Mouse (Mus musculus) ovary, adult 18-20 months (tissue): ENCODE data around the gene Plxna1.

Experiments used
- DNase-seq: peaks from one replicate; pipeline ENCODE4 v3.0.0; 2022; ENCODE audit warnings: low spot score, mixed read lengths

Gene Plxna1

DNA sequence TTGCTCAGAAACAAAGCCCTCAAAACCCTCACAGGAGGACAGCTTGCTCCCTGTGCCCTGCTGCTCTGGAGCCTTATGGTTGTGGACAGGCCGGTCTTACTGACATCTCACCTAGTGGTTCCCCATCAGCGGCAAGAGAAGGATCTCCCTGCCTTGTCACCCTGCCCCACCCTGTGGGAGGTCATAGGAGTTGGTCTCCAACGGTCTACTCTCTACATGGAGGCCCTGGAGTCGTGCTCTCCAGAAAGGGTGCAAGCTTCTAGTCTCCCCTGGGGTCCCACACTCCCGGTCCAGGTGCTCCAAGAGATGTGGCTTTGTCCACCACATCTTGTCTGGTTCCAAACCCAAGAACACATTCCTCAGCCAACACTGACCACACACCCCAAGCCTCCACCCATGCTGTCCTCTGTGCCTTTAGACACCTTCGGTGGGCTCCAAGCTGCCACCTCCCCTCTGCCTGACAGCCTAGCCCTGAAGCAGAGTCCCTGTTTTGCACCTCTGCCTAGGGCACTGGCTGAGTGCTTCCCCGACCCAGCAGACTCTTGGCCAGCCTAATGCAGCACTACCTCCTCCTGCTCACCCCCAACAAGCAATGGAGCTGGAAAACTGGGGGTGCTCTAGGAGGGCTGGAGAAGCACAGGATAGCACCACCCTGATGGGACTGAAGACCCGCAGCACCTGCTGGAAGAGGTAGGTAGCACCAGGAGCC is 1.6 kb downstream of the Plxna1 start:
- no peak for DNase-seq

DNA sequence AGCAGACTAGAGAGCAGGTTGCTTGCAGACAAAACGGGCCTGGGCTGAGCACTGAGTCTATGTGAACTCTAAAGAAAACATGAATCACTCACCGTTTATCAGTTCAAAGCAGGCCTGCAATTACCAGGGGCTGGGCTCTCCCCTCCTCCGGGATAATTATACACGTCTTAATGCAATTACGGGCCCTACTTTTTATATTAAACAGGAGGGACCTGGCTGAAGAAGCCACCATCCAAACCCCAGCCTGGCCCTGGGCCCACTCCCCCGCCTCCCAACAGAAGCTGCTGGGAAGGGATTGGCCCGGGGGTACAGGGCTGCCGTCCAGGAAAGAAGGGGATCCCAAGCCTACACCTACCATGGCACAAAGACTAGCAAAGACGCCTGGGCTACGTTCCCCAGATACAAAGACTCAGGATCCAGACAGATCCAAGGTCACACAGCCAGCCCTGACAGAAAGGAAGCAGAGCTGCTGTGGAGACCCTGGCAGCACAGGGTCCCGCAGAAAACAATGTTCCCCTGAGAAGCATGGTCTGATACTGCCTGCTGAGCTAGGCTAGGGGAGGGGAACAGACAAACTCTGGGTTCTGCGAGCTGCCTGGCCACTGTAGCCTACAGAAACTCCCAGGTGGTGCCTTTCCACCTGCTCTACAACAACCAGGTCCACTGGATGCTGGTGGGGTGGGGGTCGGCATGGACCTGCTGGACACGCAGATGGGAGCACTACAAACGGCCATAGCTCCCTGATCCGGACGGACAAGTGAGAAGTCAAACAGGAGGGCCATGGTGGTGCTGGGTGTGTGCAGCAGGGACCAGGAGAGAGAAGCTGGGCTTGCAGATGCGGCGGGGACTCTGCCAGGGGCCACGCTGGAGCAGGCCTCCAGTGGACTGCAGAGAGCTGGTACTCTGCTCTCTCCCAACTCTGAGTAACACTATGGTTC is 2.4 kb downstream of the Plxna1 start:
- no peak for DNase-seq

DNA sequence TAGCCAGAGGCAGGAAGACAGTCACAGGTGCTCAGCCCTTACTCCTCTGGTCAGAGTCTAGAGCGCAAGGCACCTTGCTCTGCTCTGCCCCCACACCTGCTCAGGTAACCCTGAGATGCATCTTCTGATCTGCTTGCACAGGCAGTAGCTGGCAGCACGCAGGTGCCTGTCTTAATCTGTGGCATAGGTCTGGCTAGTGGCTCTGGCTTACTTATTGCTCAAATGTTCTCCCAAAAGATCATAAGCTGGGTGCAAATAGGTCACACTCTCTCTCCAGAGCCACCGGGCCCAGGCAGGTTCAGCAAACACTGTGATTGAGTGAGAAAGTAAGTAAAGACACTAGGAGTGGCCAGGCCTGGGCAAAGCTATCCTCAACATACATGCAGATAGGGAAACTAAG is 3.2 kb downstream of the Plxna1 start:
- no peak for DNase-seq

DNA sequence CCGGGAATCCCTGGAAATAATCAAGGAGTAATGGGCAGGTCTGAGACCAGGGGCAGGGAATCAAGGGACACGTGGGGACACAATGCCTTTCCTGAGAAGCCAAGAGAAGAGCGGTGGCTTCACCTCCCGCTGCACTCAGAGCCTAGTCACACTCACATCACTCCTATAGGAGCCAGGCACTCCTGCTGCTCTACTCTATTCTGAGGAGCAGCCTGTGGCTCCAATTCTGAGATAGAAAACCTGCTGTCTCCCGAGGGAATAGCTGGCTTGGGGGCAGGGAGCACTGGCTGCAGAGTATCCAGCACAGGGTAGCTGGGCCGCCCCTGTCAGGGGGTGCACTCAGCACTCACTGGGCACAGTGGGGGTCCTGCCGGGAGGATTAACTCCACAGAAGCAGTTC is 6.8 kb downstream of the Plxna1 start:
- DNase-seq = no peak

DNA sequence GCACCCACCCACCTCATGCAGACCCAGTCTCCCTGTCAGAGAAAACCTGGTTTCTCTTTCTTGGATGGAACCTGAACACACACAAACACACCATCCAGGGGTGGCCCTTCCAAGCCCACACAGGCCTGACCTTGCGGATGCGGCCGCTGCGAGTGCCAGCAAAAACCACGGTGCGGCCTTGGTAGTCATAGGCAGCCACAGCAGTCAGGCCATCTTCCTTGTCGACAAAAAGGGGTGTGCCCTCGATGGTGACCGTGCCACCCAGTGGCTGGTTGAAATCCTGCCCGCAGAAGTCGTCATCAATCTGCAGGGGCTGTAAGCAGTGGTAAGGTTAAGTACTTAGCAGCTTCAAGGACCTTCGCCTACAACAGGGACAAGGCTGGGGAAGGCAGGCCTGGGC is 7.7 kb downstream of the Plxna1 start:
- DNase-seq = peak; percentile 87

DNA sequence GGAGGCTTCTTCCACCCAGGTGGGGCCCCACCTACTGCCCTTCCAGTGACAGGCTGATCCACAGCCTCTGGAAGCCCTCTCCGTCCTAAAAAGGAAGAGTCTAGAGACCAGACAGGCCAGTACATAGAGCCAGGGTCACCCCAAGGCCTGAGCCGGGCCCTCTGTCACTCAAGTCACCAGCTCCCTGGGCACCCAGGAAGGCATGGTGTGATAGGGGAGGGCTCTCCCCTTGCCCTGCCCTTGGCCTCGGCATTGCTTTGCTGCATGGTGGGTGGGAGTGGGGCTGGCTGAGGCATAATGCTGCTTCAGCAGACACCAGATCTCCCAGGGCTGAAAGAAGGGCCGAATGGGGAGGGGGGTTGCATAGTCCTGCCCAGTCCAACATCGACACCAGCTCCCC is 8.3 kb downstream of the Plxna1 start:
- DNase-seq = peak; percentile 40

DNA sequence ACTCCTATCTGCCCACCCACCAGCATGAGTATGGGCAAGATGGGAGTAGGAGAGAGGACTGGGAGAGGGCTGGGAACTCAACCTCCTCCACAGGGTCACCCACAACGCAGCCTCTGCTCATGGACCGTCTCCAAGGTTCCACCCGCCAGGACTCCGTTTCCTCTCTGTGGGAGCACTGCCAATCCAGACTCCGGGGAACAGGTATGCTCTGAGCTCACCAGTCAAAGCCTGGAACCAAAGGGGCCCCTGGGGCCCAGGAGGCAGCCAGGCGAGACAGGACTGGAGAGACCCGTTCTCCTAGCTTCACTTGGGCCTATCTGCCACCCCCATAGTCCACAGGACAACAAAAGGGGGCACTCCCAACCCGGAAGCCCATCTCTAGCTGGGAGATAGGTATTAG is 9.3 kb downstream of the Plxna1 start:
- DNase-seq = peak; percentile 33

DNA sequence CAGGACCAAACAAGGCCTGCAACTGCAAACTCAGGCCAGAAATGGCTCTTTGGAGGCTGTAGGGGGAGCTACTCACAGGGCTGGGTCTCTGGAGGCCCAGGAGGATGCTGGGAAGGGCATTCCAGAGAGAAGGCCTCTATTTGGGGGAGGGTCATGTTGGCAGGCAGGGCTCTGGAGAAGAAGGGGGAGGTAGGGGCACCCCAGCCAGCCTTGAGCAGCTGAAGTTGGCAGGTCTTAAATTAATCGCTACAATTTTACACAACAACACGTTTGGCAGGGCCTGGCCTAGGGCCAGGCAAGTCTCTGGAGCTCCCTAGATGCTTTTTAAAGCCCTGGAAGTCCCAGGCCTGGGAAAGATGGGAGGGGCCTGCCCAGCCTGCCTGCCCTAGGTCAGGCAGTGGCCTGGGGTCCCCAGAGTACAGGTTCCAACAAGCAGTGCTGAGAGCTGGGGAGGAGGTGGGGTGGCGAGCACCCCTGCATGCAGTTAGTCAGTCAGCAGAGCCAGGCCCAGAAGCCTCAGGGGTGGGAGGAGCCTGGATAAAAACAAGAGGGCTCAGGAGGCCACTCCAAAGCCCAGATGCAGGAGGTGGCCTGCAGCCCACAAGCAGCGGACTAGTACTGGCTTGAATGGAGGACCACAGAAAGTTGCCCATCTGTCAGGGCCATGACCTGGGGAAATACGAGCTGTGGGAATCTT is 10.8 kb downstream of the Plxna1 start:
- DNase-seq = peak; percentile 73

DNA sequence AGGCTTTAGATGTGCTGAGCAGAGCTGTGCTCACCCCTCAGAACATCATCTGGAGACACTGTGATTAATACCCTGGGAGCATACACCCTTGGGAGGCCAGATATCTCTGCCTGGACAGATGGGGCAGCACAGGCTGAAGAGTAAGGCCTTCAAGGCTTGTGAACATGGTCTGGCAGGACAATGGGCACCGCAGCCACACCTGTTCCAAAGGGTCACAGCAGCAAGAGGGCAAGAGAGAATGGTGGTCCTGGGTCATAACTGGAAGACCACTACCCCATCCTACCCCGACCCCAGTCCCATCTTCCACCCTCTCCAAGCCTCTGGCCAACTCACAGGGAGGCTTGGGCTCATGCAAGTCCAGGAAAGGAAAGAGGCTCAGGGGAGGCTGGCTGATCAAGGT is 11.9 kb downstream of the Plxna1 start:
- no peak for DNase-seq

DNA sequence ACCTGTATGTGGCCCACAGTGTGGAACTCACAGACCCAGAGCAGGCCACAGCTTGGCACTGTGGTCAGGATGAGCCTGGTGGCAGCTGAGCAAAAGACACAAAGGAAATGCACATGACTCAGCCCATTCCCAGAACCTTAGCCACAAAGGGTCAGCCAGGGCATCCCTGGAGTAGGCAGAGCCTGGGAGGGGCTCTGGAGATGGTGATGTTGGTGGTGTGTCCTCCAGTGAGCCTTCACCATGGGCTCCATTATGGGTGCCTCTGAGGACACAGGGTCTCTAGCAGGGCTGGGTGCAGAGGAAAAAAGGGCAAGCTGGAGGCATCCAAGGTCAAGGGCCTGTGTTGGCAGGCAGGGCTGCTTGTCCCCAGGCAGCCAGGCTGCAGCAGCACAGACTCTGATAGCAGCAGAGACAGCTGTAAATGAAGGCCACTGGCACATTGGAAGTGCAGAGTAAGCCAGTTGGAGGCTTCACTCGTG is 12.3 kb downstream of the Plxna1 start:
- peak; percentile 83 for DNase-seq

DNA sequence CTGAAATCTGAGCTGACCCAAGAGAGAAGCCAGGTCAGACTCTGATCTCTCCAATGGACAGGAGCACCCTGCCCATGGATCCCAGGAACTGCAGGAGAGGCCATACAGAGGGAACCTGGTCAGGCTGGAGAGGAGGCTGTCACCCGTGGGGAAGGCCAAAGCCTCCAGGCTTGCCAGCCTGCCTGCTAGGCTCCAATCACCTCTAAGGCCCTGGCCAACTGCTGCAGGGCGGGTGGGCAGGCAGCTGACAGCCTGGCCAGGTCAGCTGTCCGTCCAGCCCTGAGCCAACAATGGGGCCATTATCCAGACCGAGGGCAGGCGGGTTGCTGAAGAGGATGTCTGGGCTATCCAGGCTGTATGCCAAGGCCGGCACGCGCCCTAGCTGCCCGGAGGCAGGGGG is 14.1 kb downstream of the Plxna1 start:
- DNase-seq = no peak

DNA sequence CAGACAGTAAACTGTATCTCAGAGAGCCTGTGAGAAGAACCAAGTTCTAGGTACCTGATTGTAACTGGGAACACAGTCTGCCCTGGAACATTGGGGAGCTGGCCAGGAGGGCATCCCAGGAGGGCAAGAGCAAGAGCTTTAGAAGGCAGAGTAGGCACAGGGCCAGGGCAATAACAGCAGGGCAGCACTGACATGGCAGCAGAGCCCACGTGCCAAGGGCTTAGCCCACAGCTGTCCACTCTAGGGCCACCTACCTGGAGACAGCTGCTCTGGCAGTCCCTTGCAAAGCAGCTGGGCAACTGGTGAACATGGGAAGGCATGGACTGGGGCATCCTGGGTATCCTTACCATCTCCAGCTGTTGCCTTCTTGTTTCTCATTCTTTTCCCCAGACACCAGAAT is 14.6 kb downstream of the Plxna1 start:
- no peak for DNase-seq

DNA sequence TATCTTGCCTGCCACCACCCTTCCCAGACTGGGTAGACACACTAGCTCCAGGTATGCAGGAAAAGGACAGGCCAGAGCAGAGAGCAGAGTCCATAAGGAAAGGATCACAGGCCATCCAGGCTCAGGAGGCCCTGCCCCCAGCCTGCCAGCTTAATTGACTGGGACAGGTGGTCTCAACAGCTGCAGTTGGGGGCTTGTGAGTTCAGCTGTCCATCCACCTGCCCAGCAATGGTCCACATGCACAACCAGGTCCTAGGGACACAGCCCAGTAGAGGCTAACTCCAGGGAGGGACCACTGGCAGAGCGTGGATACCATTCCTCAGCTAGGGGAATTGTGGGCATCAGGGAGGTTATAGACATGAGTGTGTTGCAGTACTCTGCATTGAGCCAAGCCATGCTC is 16.6 kb downstream of the Plxna1 start:
- DNase-seq = no peak

DNA sequence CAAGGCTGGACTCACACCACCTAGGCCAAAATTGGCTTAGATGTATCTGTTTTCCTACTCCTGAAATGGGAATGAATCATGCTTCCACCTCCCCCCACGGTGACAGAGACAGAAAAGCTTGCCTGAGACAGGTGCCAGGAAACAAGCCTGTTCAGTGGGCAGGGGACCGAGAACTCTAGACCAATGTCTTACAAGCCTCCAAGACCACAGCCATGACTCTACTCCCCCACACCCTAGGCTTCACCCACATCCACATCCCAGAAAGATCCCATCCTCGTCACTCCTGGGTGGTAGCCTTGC is 17.0 kb downstream of the Plxna1 start:
- no peak for DNase-seq

DNA sequence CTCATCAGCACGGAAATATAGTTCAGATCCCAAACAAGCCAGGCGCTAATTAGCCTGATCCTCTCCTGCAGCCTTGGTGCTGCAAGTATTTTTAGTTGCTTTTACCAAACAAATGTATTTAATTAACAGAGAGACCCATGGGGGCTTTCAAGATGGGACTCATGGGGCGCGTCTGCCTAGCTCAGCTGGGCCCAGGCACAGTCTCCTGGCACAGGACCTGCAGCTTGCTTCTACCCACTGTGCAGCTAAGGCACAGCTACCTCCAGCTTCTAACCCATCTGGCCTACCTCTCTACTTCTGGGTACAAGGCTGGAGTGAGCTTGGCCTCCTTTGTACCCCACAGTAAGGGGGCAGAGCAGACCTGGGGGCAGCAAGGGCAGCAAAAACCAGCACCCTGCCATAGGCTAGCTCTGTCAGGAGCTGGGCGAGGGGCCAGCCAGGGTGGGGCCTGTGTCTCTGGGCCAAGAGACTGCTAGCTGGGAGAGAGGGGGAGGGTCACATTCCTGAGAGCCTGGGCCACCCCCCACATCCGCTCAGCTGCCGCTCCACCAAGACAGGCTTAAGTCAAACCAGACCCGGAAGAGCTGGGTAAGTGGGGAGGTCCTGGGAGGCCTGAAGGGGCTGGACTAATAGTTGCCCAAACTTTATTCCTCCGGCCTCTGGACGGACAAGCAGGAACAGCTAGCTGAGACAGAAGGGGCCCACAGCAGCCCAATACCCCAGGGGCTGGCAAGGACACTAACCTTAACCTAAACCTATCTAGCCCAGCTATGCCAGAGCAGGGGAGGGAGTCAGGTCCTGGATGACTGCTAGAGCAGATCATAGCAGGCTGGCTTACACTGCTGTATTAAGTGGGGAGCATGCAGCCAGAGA is 17.6 kb downstream of the Plxna1 start:
- DNase-seq = peak; percentile 71

DNA sequence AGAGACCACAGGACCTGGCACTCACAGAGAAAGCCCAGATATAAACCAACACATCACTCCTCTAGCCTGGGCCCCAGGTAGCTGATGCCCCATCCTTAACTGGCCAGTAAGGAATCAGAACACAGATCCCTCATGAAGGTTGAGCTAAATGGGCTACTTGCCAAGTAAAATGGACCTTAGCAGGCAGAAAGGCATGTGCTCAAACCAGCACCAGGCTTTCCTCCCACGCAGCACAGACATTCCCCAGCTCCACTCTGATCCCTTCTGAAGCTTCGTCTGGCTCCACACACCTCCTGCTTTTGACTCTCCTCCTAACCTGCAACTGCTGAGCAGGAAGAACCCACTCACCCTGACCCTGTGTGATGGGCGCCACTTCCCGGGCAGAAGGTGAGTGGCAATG is 20.4 kb downstream of the Plxna1 start:
- no peak for DNase-seq

DNA sequence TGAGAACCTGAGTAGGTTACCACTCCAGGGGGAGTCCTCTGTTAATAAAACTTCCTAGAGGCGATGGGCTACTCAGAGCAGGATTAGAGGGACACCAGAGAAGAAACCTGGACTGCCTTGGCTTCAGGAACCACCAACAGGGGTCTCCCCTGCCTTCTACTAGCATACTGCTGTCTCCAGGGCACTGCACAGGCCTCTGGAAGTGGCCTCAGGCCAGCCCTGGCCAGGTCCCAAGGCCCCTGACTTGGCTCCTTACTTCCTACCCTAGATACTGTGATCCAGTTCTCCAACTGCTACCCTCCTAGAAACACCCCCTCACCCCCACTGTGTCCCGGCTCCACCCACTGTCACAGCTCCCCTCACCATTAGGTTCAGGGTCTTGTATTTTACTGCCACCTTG is 23.0 kb downstream of the Plxna1 start:
- peak; percentile 78 for DNase-seq

DNA sequence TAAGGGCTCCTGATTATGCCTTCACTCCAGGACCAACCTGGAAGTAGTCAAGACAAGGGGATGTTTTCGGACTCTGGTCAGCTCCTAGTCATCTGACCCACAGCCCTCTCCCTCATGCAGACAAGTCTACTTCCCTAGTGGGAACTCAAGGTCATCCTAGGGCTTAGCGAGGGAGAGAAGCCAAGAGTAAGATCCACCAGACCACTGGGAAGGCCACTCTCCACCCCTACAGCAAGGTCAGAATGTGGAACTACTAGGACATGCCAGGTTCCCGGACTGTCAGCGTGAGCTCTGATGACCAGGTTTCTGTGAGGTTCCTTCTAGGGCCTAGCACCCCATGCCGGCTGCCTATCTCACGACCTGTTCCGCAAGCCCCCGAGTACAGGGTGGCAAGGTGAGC is 23.7 kb downstream of the Plxna1 start:
- peak; percentile 62 for DNase-seq

DNA sequence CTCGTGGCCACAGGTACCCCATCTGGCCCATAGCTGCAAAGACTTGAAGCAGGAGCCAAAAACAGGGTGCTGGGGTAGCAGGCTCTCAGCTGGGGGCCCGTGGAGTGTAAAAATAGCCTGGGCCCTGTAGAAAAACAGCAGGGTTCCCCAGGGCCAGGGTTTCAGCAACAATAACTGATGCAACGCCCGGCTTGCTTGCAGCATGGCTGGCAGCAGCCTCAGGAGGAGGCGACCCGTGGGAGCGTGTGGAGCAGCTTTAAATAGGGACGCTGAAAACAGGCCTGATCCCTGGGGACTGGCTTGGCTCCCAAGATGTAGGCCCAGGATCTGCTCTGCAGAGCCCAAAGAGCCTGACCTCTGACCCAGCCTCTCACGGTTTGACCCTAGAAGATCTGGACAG is 24.8 kb downstream of the Plxna1 start:
- DNase-seq = no peak

DNA sequence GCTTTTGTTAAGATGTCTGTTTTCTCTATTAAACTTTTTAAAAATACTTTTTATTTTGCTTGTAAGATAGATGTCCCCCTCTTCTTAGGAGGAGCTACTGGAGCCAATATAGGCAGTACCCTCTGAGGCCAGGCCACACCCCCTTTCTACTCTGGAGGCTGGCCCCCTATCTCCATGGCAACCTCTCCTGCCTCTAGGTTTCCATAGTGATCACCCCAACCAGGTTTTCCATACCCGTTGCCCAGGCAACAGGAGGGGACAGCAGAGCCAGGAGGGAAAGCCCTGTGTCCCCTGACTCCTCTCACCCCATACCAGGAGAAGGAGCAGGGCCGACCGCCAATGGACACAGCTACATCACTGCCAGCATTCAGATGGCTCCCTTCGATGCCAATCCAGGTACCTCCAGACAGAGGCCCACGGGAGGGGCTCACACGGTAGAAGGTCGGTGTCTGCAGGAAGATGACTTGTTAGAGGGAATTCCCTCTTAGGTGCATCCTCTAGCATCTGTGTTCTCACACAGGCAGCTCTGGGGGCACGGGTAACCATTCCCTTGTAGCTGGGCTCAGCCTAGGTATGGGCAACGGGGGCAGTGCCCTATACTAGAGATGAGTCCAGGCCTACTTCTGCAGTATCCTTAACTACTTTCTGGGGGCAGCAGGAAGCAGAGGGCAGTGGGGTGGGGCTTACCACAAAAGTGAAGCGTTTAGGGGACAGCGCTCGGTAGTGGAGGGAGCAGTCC is 28.3 kb downstream of the Plxna1 start:
- no peak for DNase-seq

DNA sequence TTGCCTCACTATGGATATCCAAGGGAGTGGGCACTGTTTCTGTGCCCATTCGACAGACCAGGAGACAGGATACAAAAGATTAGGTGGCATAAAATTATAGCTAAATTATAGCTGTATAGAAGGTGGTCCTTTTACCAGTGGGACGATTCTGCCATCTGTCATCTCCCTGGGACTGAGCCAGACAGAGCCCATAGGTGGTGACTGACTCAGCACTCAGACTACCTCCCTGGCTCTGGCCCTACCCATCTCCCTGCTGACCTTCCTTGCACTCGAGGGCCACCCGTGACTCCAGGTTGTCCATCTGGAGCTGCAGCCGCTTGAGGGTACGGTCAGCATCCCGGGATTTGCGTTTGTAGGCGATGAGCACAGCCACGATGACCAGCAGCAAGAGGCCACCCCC is 31.5 kb downstream of the Plxna1 start:
- no peak for DNase-seq
